ENCODE assay signal across 8 mouse cellular contexts in the genomic region with DNA sequence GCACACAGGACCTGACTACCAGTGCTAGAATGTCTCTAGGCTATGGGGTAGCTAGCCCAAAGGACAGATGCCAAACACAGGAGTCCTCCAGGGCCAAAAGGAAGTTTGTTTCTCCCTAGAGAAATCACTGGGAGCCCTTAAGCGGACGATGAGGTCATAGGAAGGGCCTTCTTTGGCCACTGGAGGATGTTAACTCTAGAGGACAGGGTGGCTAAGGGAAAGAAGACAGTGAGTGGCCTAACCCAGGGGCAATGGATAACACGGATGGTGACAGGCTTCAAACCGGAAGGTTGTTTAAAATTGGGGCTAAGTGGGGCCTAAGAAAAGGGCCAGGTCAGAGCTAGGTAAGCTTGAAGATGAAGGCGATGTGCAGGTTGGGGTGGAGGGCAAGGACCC. TPM values are rescaled to one million over a fixed set of nuclear protein-coding genes. Genes with fewer than 3 reads are reported as not detected.
A peak's percentile ranks its signal among the peaks of the same experiment; 100 is the strongest.
DNase-seq lines count a peak whose midpoint lies in the region; ATAC-seq and TF ChIP-seq lines count a peak whose summit lies in the region.

No protein-coding gene starts in this region.

- no peaks in the 10 kb centered on the region for H3K27me3 ChIP-seq in heart, embryonic 13.5 days (replicated peaks)
- no peaks in the 10 kb centered on the region for H3K27me3 ChIP-seq in liver, embryonic 14.5 days (ENCODE audit: control insufficient read depth, insufficient read depth, low read length)

- peak; percentile 20 for DNase-seq in gastrocnemius, adult 18-20 months (ENCODE audit: low spot score)
- DNase-seq in gastrocnemius, postnatal 14 days: no peak
- peak in 1 of 3 experiments; percentile 7 for DNase-seq in liver, embryonic 14.5 days (ENCODE audit: low read depth in 3 of 3, low spot score in 3 of 3)
- peak; percentile 36 for DNase-seq in skeletal muscle tissue, adult 2 months (ENCODE audit: low read depth, low spot score)
- no peak for DNase-seq in urinary bladder, adult 2 months (ENCODE audit: low spot score)
- no peak for DNase-seq in layer of hippocampus, postnatal 25 days (ENCODE audit: extremely low spot score in 1 of 2, low spot score in 1 of 2)

- H3K36me3 ChIP-seq in heart, embryonic 13.5 days: no peaks in the 10 kb centered on the region
- H3K36me3 ChIP-seq in liver, embryonic 14.5 days (replicated peaks; ENCODE audit: control insufficient read depth, insufficient read depth, low read depth): no peaks in the 10 kb centered on the region

- TF ChIP-seq POLR2A in cortical plate, adult 2 months (IDR thresholded peaks at IDR 0.05; ENCODE audit: extremely low read depth, insufficient read depth, low read length): no peak

- H3K27ac ChIP-seq in cortical plate, adult 2 months (ENCODE audit: insufficient read depth, low read length): peak overlapping the region; percentile 96
- H3K27ac ChIP-seq in heart, embryonic 13.5 days (replicated peaks): peak overlapping the region; percentile 51
- peak overlapping the region; percentile 48 for H3K27ac ChIP-seq in liver, embryonic 14.5 days

- H3K4me1 ChIP-seq in cortical plate, adult 2 months (ENCODE audit: control insufficient read depth, insufficient read depth, low read length): peaks cover 5% of the 10 kb centered on the region
- peaks cover 22% of the 10 kb centered on the region for H3K4me1 ChIP-seq in heart, embryonic 13.5 days
- peaks cover 7 to 24% of the 10 kb centered on the region in 2 experiments for H3K4me1 ChIP-seq in liver, embryonic 14.5 days (replicated peaks; ENCODE audit: control insufficient read depth in 2 of 2, insufficient read depth in 2 of 2, low read length in 1 of 2)

- no peak for TF ChIP-seq CTCF in cortical plate, adult 2 months (IDR thresholded peaks at IDR 0.05; ENCODE audit: extremely low read depth, insufficient read depth, low read length)
- TF ChIP-seq CTCF in liver, embryonic 14.5 days (IDR thresholded peaks at IDR 0.05; ENCODE audit: low read depth): no peak

- ATAC-seq in heart, embryonic 13.5 days (ENCODE audit: extremely low read depth, insufficient number of reproducible peaks, low FRiP score, low TSS enrichment): no peak
- ATAC-seq in liver, embryonic 14.5 days (ENCODE audit: insufficient read depth): peak; percentile 21

- H3K4me3 ChIP-seq in cortical plate, adult 2 months (ENCODE audit: insufficient read depth, low read length): peak overlapping the region; percentile 59
- H3K4me3 ChIP-seq in heart, embryonic 13.5 days: peak overlapping the region; percentile 60
- H3K4me3 ChIP-seq in liver, embryonic 14.5 days (ENCODE audit: insufficient read depth in 1 of 2, low read depth in 2 of 2, low read length in 2 of 2): peak overlapping the region; percentile 63 to 68

- no peaks in the 10 kb centered on the region for H3K9me3 ChIP-seq in heart, embryonic 13.5 days
- H3K9me3 ChIP-seq in liver, embryonic 14.5 days (ENCODE audit: control insufficient read depth, low read length): no peaks in the 10 kb centered on the region

- 24% methylated on average over 5 of the region's 5 CpGs for WGBS in heart, embryonic 13.5 days
- WGBS in liver, embryonic 14.5 days (ENCODE audit: insufficient replicate concordance): 26% methylated on average over 5 of the region's 5 CpGs

- H3K4me2 ChIP-seq in heart, embryonic 13.5 days: peak overlapping the region; percentile 89
- peak overlapping the region; percentile 97 for H3K4me2 ChIP-seq in liver, embryonic 14.5 days (ENCODE audit: low read depth)

- TF ChIP-seq EP300 in liver, embryonic 14.5 days (IDR thresholded peaks at IDR 0.05; ENCODE audit: low read depth): no peak

- intact Hi-C loops in gastrocnemius, postnatal 14 days (cut with DNase I; ENCODE audit: low total_unique reads): no loop called here

- H3K9ac ChIP-seq in heart, embryonic 13.5 days: peak overlapping the region; percentile 83
- peak overlapping the region; percentile 74 for H3K9ac ChIP-seq in liver, embryonic 14.5 days (replicated peaks)

RNA-seq across cellular contexts. Expression of a gene that starts 24.2 kb away (rescaled TPM):
- total RNA-seq in gastrocnemius, adult 18-20 months (2021): 10 to 100 TPM; 14.4 to 15.8 TPM
- 10 to 100 TPM; 15.4 to 18.3 TPM for total RNA-seq in gastrocnemius, postnatal 14 days (2021)
- polyA plus RNA-seq in cortical plate, adult 2 months (2012; rRNA removed): 28.5 and 30.6 TPM in 2 replicates
- polyA plus RNA-seq in heart, embryonic 13.5 days (2015; fragmentation: Nextera tagmentation; extraction: Ambion mirVana): 47.5 and 49.4 TPM in 2 replicates
- polyA plus RNA-seq in liver, embryonic 14.5 days (2012; rRNA removed): 88.4 and 89.4 TPM in 2 replicates
- polyA plus RNA-seq in liver, embryonic 14.5 days (2014; fragmentation: Nextera tagmentation; extraction: Ambion mirVana): 61.3 and 65.7 TPM in 2 replicates
- polyA plus RNA-seq in urinary bladder, adult 2 months (2012; rRNA removed): 42.3 and 47.9 TPM in 2 replicates
- 10 to 100 TPM; 15.4 TPM for total RNA-seq in layer of hippocampus, postnatal 25 days (2021)

RNA-seq across cellular contexts. Expression of a gene that starts 32.0 kb away (rescaled TPM):
- total RNA-seq in gastrocnemius, adult 18-20 months (2021): not detected
- total RNA-seq in gastrocnemius, postnatal 14 days (2021): not detected
- 0.04 and 0.15 TPM in 2 replicates for polyA plus RNA-seq in cortical plate, adult 2 months (2012; rRNA removed)
- 0.37 and 0.53 TPM in 2 replicates for polyA plus RNA-seq in heart, embryonic 13.5 days (2015; fragmentation: Nextera tagmentation; extraction: Ambion mirVana)
- 0.14 and 0.16 TPM in 2 replicates for polyA plus RNA-seq in liver, embryonic 14.5 days (2012; rRNA removed)
- polyA plus RNA-seq in liver, embryonic 14.5 days (2014; fragmentation: Nextera tagmentation; extraction: Ambion mirVana): 0.36 and 0.49 TPM in 2 replicates
- 0.31 and 0.55 TPM in 2 replicates for polyA plus RNA-seq in urinary bladder, adult 2 months (2012; rRNA removed)
- total RNA-seq in layer of hippocampus, postnatal 25 days (2021): under 1 TPM; 0.25 to 0.26 TPM

Comparison
In these comparisons a context has a peak if more than half of its experiments do, and no peak if none do; other contexts are left out.
1. DNase-seq: peak in gastrocnemius, adult 18-20 months (single experiment) and skeletal muscle tissue, adult 2 months (single experiment); none in gastrocnemius, postnatal 14 days (single experiment), urinary bladder, adult 2 months (single experiment) and layer of hippocampus, postnatal 25 days (0 of 2).
2. Peak in every context shown above with its lines, with median percentiles within 50 percentile points of each other: H3K27ac ChIP-seq and H3K4me3 ChIP-seq.